Mouse (Mus musculus) cerebellum, adult 9-11 months (tissue): ENCODE results near the gene Noxo1.
A peak's percentile ranks its signal among the peaks of the same experiment; 100 is the strongest.
"Not testable (repeated sequence)": the region's sequence is repeated elsewhere in the genome, so short reads cannot be mapped to it uniquely, and the experiment has no call there.

Experiments used
- DNase-seq: peaks from one replicate; pipeline ENCODE4 v3.0.0; 2022

The Noxo1 gene

GRCm38 (mm10) chr17:24677500-24678080, 18.4 kb upstream of the Noxo1 start:
- DNase-seq: no peak

- no peak for DNase-seq
Measured at GRCm38 (mm10) chr17:24686514-24686913, 9.5 kb upstream of the Noxo1 start.

GRCm38 (mm10) chr17:24687146-24687595, 8.9 kb upstream of the Noxo1 start:
- no peak for DNase-seq

GRCm38 (mm10) chr17:24687599-24687998, 8.4 kb upstream of the Noxo1 start:
- no peak for DNase-seq

- peak; percentile 77 for DNase-seq
Measured at GRCm38 (mm10) chr17:24689251-24690081, 6.6 kb upstream of the Noxo1 start, which contains the start of gene Syngr3. TSS of gene Syngr3 (minus strand) at chr17:24689955.

GRCm38 (mm10) chr17:24692385-24692784, 3.6 kb upstream of the Noxo1 start:
- no peak for DNase-seq

GRCm38 (mm10) chr17:24695326-24696010, 566 bp upstream of the Noxo1 start:
- DNase-seq: no peak

- no peak for DNase-seq
Measured at GRCm38 (mm10) chr17:24697985-24698384, 2.0 kb downstream of the Noxo1 start.

GRCm38 (mm10) chr17:24698715-24699114, 2.7 kb downstream of the Noxo1 start:
- no peak for DNase-seq

GRCm38 (mm10) chr17:24699473-24699872, 3.4 kb downstream of the Noxo1 start:
- no peak for DNase-seq

GRCm38 (mm10) chr17:24701251-24701650, 5.2 kb downstream of the Noxo1 start:
- no peak for DNase-seq

GRCm38 (mm10) chr17:24705821-24706220, 9.8 kb downstream of the Noxo1 start:
- DNase-seq: peak; percentile 27

- peak; percentile 92 for DNase-seq
Measured at GRCm38 (mm10) chr17:24706982-24707800, 11.2 kb downstream of the Noxo1 start, which contains the start of gene Tbl3. TSS of gene Tbl3 (minus strand) at chr17:24707660.

- peak; percentile 21 for DNase-seq
Measured at GRCm38 (mm10) chr17:24707801-24708425, 11.9 kb downstream of the Noxo1 start.

GRCm38 (mm10) chr17:24708646-24709045, 12.6 kb downstream of the Noxo1 start:
- DNase-seq: no peak

- no peak for DNase-seq
Measured at GRCm38 (mm10) chr17:24715556-24715955, 19.5 kb downstream of the Noxo1 start.

GRCm38 (mm10) chr17:24716166-24716682, 20.2 kb downstream of the Noxo1 start:
- DNase-seq: peak; percentile 34

GRCm38 (mm10) chr17:24717943-24718342, 21.9 kb downstream of the Noxo1 start, which contains the start of the genes Rnf151 and Rps2:
TSS of gene Rnf151 (minus strand) at chr17:24718063.
TSS of gene Rps2 (plus strand) at chr17:24718116.
- peak; percentile 34 for DNase-seq

- DNase-seq: not testable (repeated sequence)
Measured at GRCm38 (mm10) chr17:24718938-24719337, 22.9 kb downstream of the Noxo1 start.

- peak; percentile 99 for DNase-seq
Measured at GRCm38 (mm10) chr17:24719494-24720222, 23.6 kb downstream of the Noxo1 start.

- peak; percentile 31 for DNase-seq
Measured at GRCm38 (mm10) chr17:24720616-24721015, 24.6 kb downstream of the Noxo1 start.
